Mouse (Mus musculus) liver, embryonic 15.5 days (tissue): ENCODE data around the gene Psmb4. TPM values are rescaled to one million over a fixed set of nuclear protein-coding genes. Genes with fewer than 3 reads are reported as not detected.
"Not testable (repeated sequence)": the region's sequence is repeated elsewhere in the genome, so short reads cannot be mapped to it uniquely, and the experiment has no call there.

Experiments used
- ATAC-seq: fragments of 200-750 bp; cut with Nextera tagmentation; 2 replicates; pipeline ENCODE4 v1.8.0; 2017; ENCODE audit warnings: moderate number of reproducible peaks, mild to moderate bottlenecking, moderate library complexity; ENCODE audit not compliant: insufficient read depth
- H3K27ac ChIP-seq: fragments of 300-500 bp; sonication (generic); replicated peaks from 2 replicates; pipeline ENCODE4 v1.5.1; 2015; ENCODE audit warnings: mild to moderate bottlenecking, inconsistent platforms
- H3K27me3 ChIP-seq: fragments of 300-500 bp; sonication (generic); 2 replicates; pipeline ENCODE4 v1.6.1; 2015; ENCODE audit warnings: mild to moderate bottlenecking, inconsistent platforms
- H3K36me3 ChIP-seq: fragments of 300-500 bp; sonication (generic); replicated peaks from 2 replicates; pipeline ENCODE4 v1.6.1; 2015; ENCODE audit warnings: moderate library complexity, mild to moderate bottlenecking, inconsistent platforms
- H3K4me1 ChIP-seq: fragments of 300-500 bp; sonication (generic); replicated peaks from 2 replicates; pipeline ENCODE4 v1.6.1; 2015; ENCODE audit warnings: inconsistent platforms
- H3K4me2 ChIP-seq: fragments of 300-500 bp; sonication (generic); 2 replicates; pipeline ENCODE4 v1.6.1; 2015; ENCODE audit warnings: moderate library complexity, mild to moderate bottlenecking, inconsistent platforms
- H3K4me3 ChIP-seq: fragments of 300-500 bp; sonication (generic); replicated peaks from 2 replicates; pipeline ENCODE4 v1.5.1; 2015; ENCODE audit warnings: mild to moderate bottlenecking, inconsistent platforms
- H3K9ac ChIP-seq: fragments of 300-500 bp; sonication (generic); 2 replicates; pipeline ENCODE4 v1.6.1; 2015; ENCODE audit warnings: moderate library complexity, mild to moderate bottlenecking, inconsistent platforms
- H3K9me3 ChIP-seq: fragments of 300-500 bp; sonication (generic); replicated peaks from 2 replicates; pipeline ENCODE4 v1.6.1; 2016; ENCODE audit warnings: inconsistent platforms
- WGBS: fragments of 180-500 bp; shearing (Covaris S2); methylation state at CpG from one replicate; pipeline ENCODE4 v1.1.7; 2015; ENCODE audit warnings: mixed read lengths; ENCODE audit not compliant: insufficient replicate concordance; 5-methylcytosine and 5-hydroxymethylcytosine counted together
- polyA plus RNA-seq: library from polyadenylated mRNA; unstranded; fragments of >200 nt; fragmentation: Nextera tagmentation; extraction: Ambion mirVana; gene quantifications from 2 replicates; pipeline ENCODE4 v1.2.1, GENCODE M21; 2015

The Psmb4 gene
- polyA plus RNA-seq, 1 experiment from 2014 or later: 166 TPM

DNA sequence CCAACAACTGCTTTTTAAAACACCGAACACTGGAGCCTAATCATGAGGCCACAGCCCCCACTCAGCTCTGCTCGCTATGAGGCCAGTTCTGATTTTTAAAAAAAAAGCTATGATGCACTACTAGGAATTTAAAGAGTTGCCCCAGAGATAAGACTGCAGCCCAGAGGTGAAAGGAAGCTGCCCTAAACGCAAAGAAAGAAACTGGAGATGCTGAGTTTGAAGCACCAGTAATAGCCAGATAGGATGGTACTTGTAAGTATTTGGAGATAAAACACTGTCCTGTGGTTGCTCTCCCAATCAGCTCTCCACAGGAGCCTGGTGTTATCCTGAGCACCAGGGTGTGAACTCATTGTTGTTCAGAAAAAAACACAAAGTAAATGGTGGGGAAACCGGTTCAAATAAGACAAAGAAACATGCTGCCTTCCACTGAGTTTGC lies 39.6 kb upstream of the Psmb4 start:
- Histone ChIP-seq H3K4me1 (peaks cover 55% of the 10 kb centered on the region), H3K27ac (peak overlapping the region; percentile 73)
- WGBS: 11% methylated on average over 4 of the region's 4 CpGs

GRCm38 (mm10) chr3:94924688-94925087 lies 37.9 kb upstream of the Psmb4 start:
- ATAC-seq: no peak
- H3K9me3 ChIP-seq: no peaks in the 10 kb centered on the region
- H3K9ac ChIP-seq: no peak overlapping the region
- no peak overlapping the region for H3K27ac ChIP-seq
- H3K4me3 ChIP-seq: no peak overlapping the region
- 28% methylated on average over 8 of the region's 8 CpGs for WGBS
- H3K4me2 ChIP-seq: peak overlapping the region; percentile 4; the same call in 1 of the 2 replicates
- H3K27me3 ChIP-seq: 0 out of 2 replicates have a peak, but pooled peaks cover 3% of the 10 kb centered on the region
- H3K36me3 ChIP-seq: no peaks in the 10 kb centered on the region
- H3K4me1 ChIP-seq: peaks cover 41% of the 10 kb centered on the region

More for the DNA sequence above, 39.6 kb upstream of the Psmb4 start:
- peak overlapping the region; percentile 40 for H3K4me2 ChIP-seq
- ATAC-seq: peak; percentile 94
- H3K9ac ChIP-seq, H3K27me3 ChIP-seq, H3K36me3 ChIP-seq, H3K9me3 ChIP-seq, H3K4me3 ChIP-seq: not testable (repeated sequence)

- no peaks in the 10 kb centered on the region for H3K36me3 ChIP-seq
- H3K4me3 ChIP-seq: no peak overlapping the region
- H3K27ac ChIP-seq: no peak overlapping the region
- 58% methylated on average over 3 of the region's 3 CpGs for WGBS
- no peak overlapping the region for H3K4me2 ChIP-seq
- 0 out of 2 replicates have a peak, but pooled peaks cover 3% of the 10 kb centered on the region for H3K27me3 ChIP-seq
- H3K4me1 ChIP-seq: peaks cover 54% of the 10 kb centered on the region
- H3K9ac ChIP-seq: no peak overlapping the region
- H3K9me3 ChIP-seq: no peaks in the 10 kb centered on the region
- ATAC-seq: no peak
These were observed 35.6 kb upstream of the Psmb4 start for GRCm38 (mm10) chr3:94922333-94922732.

DNA sequence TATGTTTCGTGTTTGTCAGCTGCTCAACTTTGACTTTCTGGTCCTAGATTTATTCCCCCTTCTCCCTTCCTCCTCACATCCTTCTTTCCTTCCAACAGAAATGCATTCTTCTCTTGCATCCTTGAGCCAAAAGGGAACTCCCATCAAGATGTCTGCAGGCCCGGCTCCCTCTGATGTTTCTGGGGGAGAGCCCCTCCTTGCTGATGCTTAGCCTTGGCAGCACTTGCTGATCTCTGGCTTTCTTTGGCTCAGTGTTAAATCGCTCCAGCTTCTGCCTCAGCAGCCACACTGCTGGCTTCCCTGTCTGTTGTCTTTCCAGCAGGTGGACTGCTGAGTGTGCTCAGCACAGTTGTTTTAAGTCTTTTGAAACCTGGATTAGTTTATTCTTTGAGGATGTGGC lies 34.3 kb upstream of the Psmb4 start:
- Histone ChIP-seq H3K27me3 (0 out of 2 replicates have a peak, but pooled peaks cover 3% of the 10 kb centered on the region), H3K4me1 (peaks cover 46% of the 10 kb centered on the region), H3K27ac (no peak overlapping the region), H3K9me3 (no peaks in the 10 kb centered on the region), H3K4me2 (no peak overlapping the region), H3K36me3 (no peaks in the 10 kb centered on the region), H3K4me3 (no peak overlapping the region), H3K9ac (no peak overlapping the region)
- ATAC-seq: no peak
- 54% methylated on average over 3 of the region's 3 CpGs for WGBS

GRCm38 (mm10) chr3:94918845-94919244 lies 32.1 kb upstream of the Psmb4 start:
- H3K4me2 ChIP-seq: no peak overlapping the region
- no peak overlapping the region for H3K27ac ChIP-seq
- H3K4me3 ChIP-seq: no peak overlapping the region
- WGBS: 74% methylated on average over 4 of the region's 4 CpGs
- H3K4me1 ChIP-seq: peaks cover 25% of the 10 kb centered on the region
- H3K9me3 ChIP-seq: no peaks in the 10 kb centered on the region
- 0 out of 2 replicates have a peak, but pooled peaks cover 3% of the 10 kb centered on the region for H3K27me3 ChIP-seq
- no peaks in the 10 kb centered on the region for H3K36me3 ChIP-seq
- ATAC-seq: no peak
- no peak overlapping the region for H3K9ac ChIP-seq

- 47% methylated on average over 14 of the region's 14 CpGs for WGBS
- Histone ChIP-seq H3K4me1 (peaks cover 23% of the 10 kb centered on the region), H3K27me3 (0 out of 2 replicates have a peak, but pooled peaks cover 3% of the 10 kb centered on the region), H3K36me3 (no peaks in the 10 kb centered on the region), H3K27ac (peak overlapping the region; percentile 54; the same call in 1 of the 2 replicates), H3K9ac (no peak overlapping the region; the same call in 1 of the 2 replicates), H3K9me3 (no peaks in the 10 kb centered on the region), H3K4me2 (peak overlapping the region; percentile 27; the same call in 1 of the 2 replicates), H3K4me3 (no peak overlapping the region)
- peak; percentile 81 for ATAC-seq
These were observed 31.1 kb upstream of the Psmb4 start for GRCm38 (mm10) chr3:94917816-94918361.

- 65% methylated on average over 7 of the region's 7 CpGs for WGBS
- Histone ChIP-seq H3K9ac (no peak overlapping the region), H3K9me3 (no peaks in the 10 kb centered on the region), H3K27me3 (no peaks in the 10 kb centered on the region), H3K27ac (no peak overlapping the region), H3K36me3 (no peaks in the 10 kb centered on the region), H3K4me1 (peaks cover 23% of the 10 kb centered on the region), H3K4me2 (no peak overlapping the region), H3K4me3 (no peak overlapping the region)
- no peak for ATAC-seq
These were observed 29.4 kb upstream of the Psmb4 start for GRCm38 (mm10) chr3:94915903-94916741.

- no peaks in the 10 kb centered on the region for H3K27me3 ChIP-seq
- H3K4me3 ChIP-seq: no peak overlapping the region
- ATAC-seq: no peak
- no peak overlapping the region for H3K9ac ChIP-seq
- H3K4me1 ChIP-seq: peaks cover 18% of the 10 kb centered on the region
- no peaks in the 10 kb centered on the region for H3K9me3 ChIP-seq
- 49% methylated on average over 5 of the region's 5 CpGs for WGBS
- H3K36me3 ChIP-seq: no peaks in the 10 kb centered on the region
- H3K4me2 ChIP-seq: no peak overlapping the region
- no peak overlapping the region for H3K27ac ChIP-seq
These were observed 27.0 kb upstream of the Psmb4 start for GRCm38 (mm10) chr3:94913801-94914200.

GRCm38 (mm10) chr3:94911050-94911693 lies 24.4 kb upstream of the Psmb4 start:
- no peak for ATAC-seq
- H3K9ac ChIP-seq: no peak overlapping the region
- no peak overlapping the region for H3K4me2 ChIP-seq
- no peaks in the 10 kb centered on the region for H3K9me3 ChIP-seq
- no peaks in the 10 kb centered on the region for H3K36me3 ChIP-seq
- no peak overlapping the region for H3K4me3 ChIP-seq
- no peak overlapping the region for H3K27ac ChIP-seq
- 65% methylated on average over 2 of the region's 2 CpGs for WGBS
- H3K27me3 ChIP-seq: no peaks in the 10 kb centered on the region
- H3K4me1 ChIP-seq: peaks cover 10% of the 10 kb centered on the region

- WGBS: 23% methylated on average over 1 of the region's 1 CpGs
- Histone ChIP-seq H3K9me3 (no peaks in the 10 kb centered on the region), H3K27me3 (peaks cover 3% of the 10 kb centered on the region; the same call in 1 of the 2 replicates), H3K9ac (no peak overlapping the region), H3K27ac (no peak overlapping the region), H3K4me1 (peaks cover 16% of the 10 kb centered on the region), H3K4me2 (no peak overlapping the region), H3K36me3 (no peaks in the 10 kb centered on the region), H3K4me3 (no peak overlapping the region)
- ATAC-seq: peak; percentile 71
These were observed 19.7 kb upstream of the Psmb4 start for GRCm38 (mm10) chr3:94906482-94906881.

DNA sequence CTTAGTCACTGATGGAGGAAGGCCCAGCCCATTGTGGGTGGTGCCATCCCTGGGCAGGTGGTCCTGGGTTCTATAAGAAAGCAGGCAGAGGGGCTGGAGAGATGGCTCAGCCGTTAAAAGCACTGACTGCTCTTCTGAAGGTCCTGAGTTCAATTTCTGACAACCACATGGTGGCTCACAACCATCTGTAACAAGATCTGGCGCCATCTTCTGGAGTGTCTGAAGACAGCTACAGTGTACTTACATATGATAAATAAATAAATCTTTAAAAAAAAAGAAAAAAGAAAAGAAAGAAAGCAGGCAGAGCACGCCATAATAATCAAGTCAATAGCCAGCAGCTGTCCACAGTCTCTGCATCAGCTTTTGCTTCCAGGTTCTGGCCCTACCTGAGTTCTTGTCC lies 18.0 kb upstream of the Psmb4 start:
- not testable (repeated sequence) for H3K27ac ChIP-seq, H3K9me3 ChIP-seq, H3K36me3 ChIP-seq, H3K4me2 ChIP-seq, H3K4me3 ChIP-seq, ATAC-seq, H3K27me3 ChIP-seq, H3K9ac ChIP-seq
- peaks cover 16% of the 10 kb centered on the region for H3K4me1 ChIP-seq
- WGBS: 50% methylated on average over 3 of the region's 3 CpGs
